Mouse (Mus musculus) adipocyte (in vitro differentiated cells): Measurements from ENCODE around the gene Gm9195.

ENCODE experiments used
- DNase-seq: peaks from one replicate; pipeline ENCODE4 v3.0.0-alpha.2; 2016; ENCODE audit warnings: low spot score

Gene Gm9195

DNA sequence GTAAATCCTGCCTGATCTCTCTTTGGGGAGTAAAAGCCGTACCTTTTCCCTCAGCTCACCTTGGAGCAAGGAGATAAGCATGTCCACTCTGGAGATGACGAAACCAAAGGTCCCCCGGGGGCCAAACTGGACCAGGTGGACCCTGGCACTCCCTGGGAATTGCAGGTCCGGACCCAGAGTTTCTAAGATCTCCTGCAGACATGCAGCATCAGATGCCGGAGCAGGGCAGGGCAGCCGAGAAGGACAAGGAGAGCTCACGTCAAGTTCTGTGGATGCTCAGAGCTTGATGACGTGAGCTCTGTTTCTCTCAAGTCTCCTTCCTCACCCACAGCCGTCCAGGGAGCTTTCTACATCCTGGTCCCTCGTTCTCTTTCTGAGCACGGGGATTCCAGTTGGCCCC lies 48.7 kb downstream of the Gm9195 start:
- DNase-seq, result no peak

DNA sequence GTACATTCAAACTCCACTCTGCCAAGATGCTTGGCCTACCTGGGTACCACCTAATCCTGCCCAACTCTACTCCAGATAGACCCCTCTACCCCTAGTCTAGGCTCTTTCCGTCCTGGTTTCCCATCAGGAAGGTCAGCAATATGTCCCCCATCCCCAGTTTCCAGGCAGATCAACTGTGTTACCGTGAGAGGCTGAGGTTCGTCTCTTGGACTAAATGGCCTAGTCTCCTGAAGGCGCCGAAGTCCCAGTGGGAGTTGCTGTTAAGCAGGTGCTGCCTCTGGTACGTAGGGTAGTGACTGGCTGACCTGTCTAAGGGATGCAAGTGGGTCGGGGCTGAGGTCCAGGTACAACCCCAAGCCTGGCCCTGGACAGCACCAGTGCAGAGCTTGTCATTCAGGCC lies 50.7 kb downstream of the Gm9195 start:
- DNase-seq, result no peak

DNA sequence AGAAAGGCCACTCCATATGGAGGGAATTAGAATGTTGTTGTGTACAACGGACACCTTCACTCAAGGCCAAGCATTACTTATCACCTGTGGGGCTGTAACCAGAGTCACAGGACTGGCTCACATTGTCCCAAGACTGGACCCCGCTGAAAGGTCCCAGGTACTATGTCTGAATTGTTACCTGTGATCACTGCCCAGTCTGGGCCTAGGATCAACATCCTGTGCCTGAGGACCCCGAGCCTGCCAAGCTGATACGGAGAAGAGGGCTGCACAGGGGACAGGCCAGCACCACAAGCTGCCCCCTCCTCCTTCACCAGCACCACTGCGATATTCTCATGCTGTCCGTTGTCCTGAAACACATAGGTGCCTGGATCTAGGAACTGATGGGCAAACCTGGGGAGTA lies 51.2 kb downstream of the Gm9195 start:
- DNase-seq, result no peak

DNA sequence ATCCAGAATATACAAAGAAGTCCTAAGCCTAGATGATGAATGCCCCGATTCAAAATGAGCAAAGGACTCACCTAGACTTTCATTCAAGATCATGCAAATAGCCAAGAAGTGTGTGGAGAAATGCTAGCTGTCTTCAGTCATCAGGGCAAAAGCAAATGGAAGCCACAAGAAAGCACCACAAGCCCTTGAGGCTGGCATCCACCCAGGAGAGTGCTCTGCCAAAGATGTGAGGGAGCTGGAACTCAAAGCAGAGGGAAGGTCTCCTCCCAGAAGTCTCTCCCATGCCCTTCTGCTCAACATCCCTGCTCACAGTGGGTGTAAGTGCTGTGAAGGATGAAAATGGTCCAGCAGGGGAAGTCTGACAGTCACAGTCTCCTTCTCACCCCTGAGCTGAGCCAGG lies 52.7 kb downstream of the Gm9195 start:
- DNase-seq, result no peak

DNA sequence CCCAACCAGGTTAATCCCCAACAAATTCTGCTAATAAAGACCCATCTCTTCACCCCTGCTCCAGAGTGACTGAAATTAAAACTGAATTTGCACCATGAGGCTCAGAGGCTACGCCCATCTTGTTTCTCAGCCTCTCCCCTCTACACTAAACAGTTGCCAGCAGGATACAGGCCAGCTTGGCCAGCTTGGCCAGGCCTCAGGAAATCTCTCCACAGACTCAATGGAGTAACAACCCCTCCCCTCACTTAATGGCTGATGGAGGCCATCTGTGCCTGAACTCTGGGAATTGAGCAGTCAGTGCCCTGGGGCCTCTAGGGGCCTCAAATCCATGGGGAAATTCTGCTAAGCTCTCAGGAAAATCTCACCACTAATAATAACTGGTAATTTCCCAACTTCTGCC lies 101.9 kb downstream of the Gm9195 start:
- DNase-seq, result peak; percentile 5

DNA sequence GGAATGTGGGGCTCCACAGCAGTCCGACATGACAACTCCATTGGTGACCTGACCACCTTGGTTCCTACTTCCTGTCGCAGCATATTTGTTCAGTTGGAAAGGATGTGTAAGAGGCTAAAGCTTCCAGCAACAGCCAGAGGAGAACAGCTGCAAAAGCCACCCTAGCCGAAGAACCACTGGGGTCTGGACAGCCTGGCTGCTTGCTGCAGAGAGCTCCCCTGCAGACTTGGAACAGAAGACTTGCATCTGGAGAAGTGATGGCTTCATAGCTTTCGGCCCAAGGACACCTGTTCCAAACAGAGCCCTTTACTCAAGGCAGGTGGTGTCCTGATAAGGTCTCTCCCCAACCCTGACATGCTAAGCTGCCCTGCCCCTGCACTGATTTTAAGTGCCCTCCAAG lies 102.3 kb downstream of the Gm9195 start:
- no peak for DNase-seq

DNA sequence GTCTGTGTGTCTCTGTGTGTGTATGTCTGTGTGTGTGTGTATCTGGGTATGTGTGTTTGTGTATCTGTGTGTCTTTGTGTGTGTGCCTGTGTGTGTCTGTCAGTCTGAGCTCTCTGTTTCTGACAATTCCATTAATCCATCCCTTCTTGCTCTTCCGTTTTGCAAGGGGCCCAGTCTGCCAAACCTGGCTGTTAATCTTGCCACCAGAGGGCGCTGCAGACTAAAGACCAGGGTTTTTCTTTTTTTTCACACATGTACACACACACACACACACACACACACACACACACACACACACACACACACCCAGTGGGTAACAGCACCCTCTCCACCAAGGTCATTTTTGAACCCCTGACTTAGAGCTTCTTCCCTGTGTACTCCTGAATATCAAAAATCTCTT lies 114.4 kb downstream of the Gm9195 start:
- peak; percentile 6 for DNase-seq
